Mouse (Mus musculus): ENCODE measurements around the gene C1qc.

GRCm38 (mm10) chr4:136860022-136860421 is 32.8 kb downstream of the C1qc start:
- TF ChIP-seq CTCF (IDR thresholded peaks at IDR 0.05) = 0 out of 2 replicates have a peak, but pooled peaks have one; percentile 16
- no peak for TF ChIP-seq EP300 (IDR thresholded peaks at IDR 0.05)

Measured in lung, postnatal 0 days (tissue).